13 mouse cellular contexts compared by ENCODE assay signal in genomic region chr10:22000491-22001306, GRCm38 (mm10).
DNase-seq lines count a peak whose midpoint lies in the region; ATAC-seq and TF ChIP-seq lines count a peak whose summit lies in the region.
"Had no signal": no experiment of that assay in that cellular context is flagged by ENCODE, and none has a peak within 500 bp of the region (broad histone marks: within the 10 kb centered on the region; RNA-seq: fewer than 3 reads in every experiment).

No protein-coding gene starts in this region.

- peaks cover 0 to 1% of the 10 kb centered on the region in 2 experiments; a peak in 2 of 4 replicates for H3K4me1 ChIP-seq in heart, embryonic 14.5 days (ENCODE audit: control insufficient read depth in 2 of 2, insufficient read depth in 2 of 2, low read length in 2 of 2)
- H3K4me1 ChIP-seq in lung, adult 2 months (ENCODE audit: control insufficient read depth, insufficient read depth, low read length): no peaks in the 10 kb centered on the region

- no peak overlapping the region for H3K27ac ChIP-seq in heart, embryonic 14.5 days (replicated peaks in 1 of 2; ENCODE audit: control insufficient read depth in 1 of 2, insufficient read depth in 1 of 2, low read depth in 2 of 2, low read length in 2 of 2)
- H3K27ac ChIP-seq: limb, embryonic 15.5 days had no signal

- no peak overlapping the region for H3K9ac ChIP-seq in heart, embryonic 14.5 days (ENCODE audit: low read length)
- H3K9ac ChIP-seq: limb, embryonic 15.5 days had no signal

- intact Hi-C loops in heart, postnatal 25 days (cut with DNase I): no loop called here

- H3K36me3 ChIP-seq in heart, embryonic 14.5 days (ENCODE audit: control insufficient read depth, insufficient read depth, low read length): peaks cover 26% of the 10 kb centered on the region

- no peaks in the 10 kb centered on the region for H3K27me3 ChIP-seq in heart, embryonic 14.5 days (ENCODE audit: control insufficient read depth, insufficient read depth, low read length)
- H3K27me3 ChIP-seq: limb, embryonic 15.5 days had no signal

- peak; percentile 64; the same call in 1 of the 2 replicates for TF ChIP-seq POLR2A in lung, adult 2 months (IDR thresholded peaks at IDR 0.05; ENCODE audit: borderline replicate concordance, extremely low read depth, low read depth, low read length)

- no peak overlapping the region for H3K4me2 ChIP-seq in heart, embryonic 14.5 days (ENCODE audit: low read length)
- H3K4me2 ChIP-seq: limb, embryonic 15.5 days had no signal

- H3K9me3 ChIP-seq in heart, embryonic 14.5 days (ENCODE audit: control insufficient read depth, low read length): no peaks in the 10 kb centered on the region
- H3K9me3 ChIP-seq: limb, embryonic 15.5 days had no signal

- 72% methylated on average over 10 of the region's 10 CpGs for WGBS in heart, embryonic 14.5 days
- 54% methylated on average over 10 of the region's 10 CpGs for WGBS in lung, adult 2 months

- DNase-seq in heart, postnatal 25 days (ENCODE audit: low spot score): no peak
- DNase-seq in lung, adult 2 months: no peak
- no peak for DNase-seq in lung, postnatal 36 days
- DNase-seq in ZHBTc4 (ENCODE audit: low read depth, low spot score): peak; percentile 39
- no peak for DNase-seq in thymus, postnatal 36 days
- no peak for DNase-seq in cerebellum, postnatal 14 days
- DNase-seq: cerebellum, adult 9-11 months; right cerebral cortex, postnatal 25 days; thymus, postnatal 25 days had no signal

- no peak for TF ChIP-seq CTCF in lung, adult 2 months (IDR thresholded peaks at IDR 0.05; ENCODE audit: insufficient read depth, low read length)

- 0 out of 2 replicates have a peak, but pooled peaks have one; percentile 11 for ATAC-seq in heart, embryonic 14.5 days (ENCODE audit: insufficient number of reproducible peaks, insufficient read depth, low FRiP score, low read depth)
- ATAC-seq in monocyte, adult 5-6 weeks (replicated peaks; ENCODE audit: insufficient number of reproducible peaks, low FRiP score, low TSS enrichment, poor library complexity, severe bottlenecking): 0 out of 2 replicates have a peak, but pooled peaks have one; percentile 3

- H3K4me3 ChIP-seq in heart, embryonic 14.5 days (ENCODE audit: control insufficient read depth in 1 of 2, insufficient read depth in 1 of 2, low read depth in 1 of 2, low read length in 2 of 2): no peak overlapping the region
- no peak overlapping the region for H3K4me3 ChIP-seq in lung, adult 2 months (replicated peaks; ENCODE audit: extremely low read depth, low read depth, low read length)
- H3K4me3 ChIP-seq: erythroblast, embryonic 14.5 days; limb, embryonic 15.5 days had no signal
